Mouse (Mus musculus): ENCODE data around the gene Mtmr11. TPM values are rescaled to one million over a fixed set of nuclear protein-coding genes. Genes with fewer than 3 reads are reported as not detected.
"Not testable (repeated sequence)": the region's sequence is repeated elsewhere in the genome, so short reads cannot be mapped to it uniquely, and the experiment has no call there.

Gene Mtmr11
- polyA plus RNA-seq, 1 experiment from 2014 or later: 12.8 TPM

DNA sequence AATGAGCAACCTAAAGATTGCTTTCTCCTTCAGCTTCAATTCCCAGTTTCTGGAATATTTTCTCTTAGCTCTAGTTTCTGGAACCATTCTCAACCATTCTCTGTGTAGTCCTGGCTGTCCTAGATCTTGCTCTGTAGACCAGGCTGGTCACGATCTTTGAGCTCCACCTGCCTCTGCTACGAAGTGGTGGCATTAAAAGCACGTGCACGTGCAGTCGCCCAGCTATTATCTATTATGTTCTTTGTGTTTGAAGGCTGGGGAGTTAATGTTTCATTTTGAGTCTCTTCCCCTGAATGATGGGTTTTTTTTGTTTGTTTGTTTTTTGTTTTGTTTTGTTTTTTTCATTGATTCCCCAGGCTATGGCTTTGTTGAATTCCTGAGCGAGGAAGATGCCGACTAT lies 11.4 kb downstream of the Mtmr11 start:
- Histone ChIP-seq H3K27me3 (no peaks in the 10 kb centered on the region), H3K36me3 (peaks cover 39% of the 10 kb centered on the region), H3K4me1 (replicated peaks) (peaks cover 42% of the 10 kb centered on the region), H3K4me3 (peak overlapping the region; percentile 92), H3K9ac (peak overlapping the region; percentile 91), H3K4me2 (peak overlapping the region; percentile 99), H3K27ac (peak overlapping the region; percentile 97; the same call in 1 of the 2 replicates), H3K9me3 (no peaks in the 10 kb centered on the region)
- WGBS: 36% methylated on average over 7 of the region's 7 CpGs
- ATAC-seq (ENCODE audit: low FRiP score): no peak

- H3K27ac ChIP-seq; H3K4me3 ChIP-seq; H3K9me3 ChIP-seq; H3K27me3 ChIP-seq; ATAC-seq (ENCODE audit: low FRiP score); H3K9ac ChIP-seq: not testable (repeated sequence)
- peak overlapping the region; percentile 27; the same call in 1 of the 2 replicates for H3K4me2 ChIP-seq
- H3K4me1 ChIP-seq (replicated peaks): peaks cover 42% of the 10 kb centered on the region
- peaks cover 44% of the 10 kb centered on the region for H3K36me3 ChIP-seq
- WGBS: 88% methylated on average over 4 of the region's 4 CpGs
Observed at GRCm38 (mm10) chr3:96174042-96174441, 12.2 kb downstream of the Mtmr11 start.

GRCm38 (mm10) chr3:96175251-96175650 lies 13.4 kb downstream of the Mtmr11 start:
- peaks cover 44% of the 10 kb centered on the region for H3K4me1 ChIP-seq (replicated peaks)
- no peak overlapping the region for H3K4me2 ChIP-seq
- H3K9ac ChIP-seq: no peak overlapping the region
- peaks cover 48% of the 10 kb centered on the region for H3K36me3 ChIP-seq
- WGBS: 96% methylated on average over 6 of the region's 6 CpGs
- no peaks in the 10 kb centered on the region for H3K27me3 ChIP-seq
- ATAC-seq (ENCODE audit: low FRiP score): no peak
- H3K9me3 ChIP-seq: no peaks in the 10 kb centered on the region
- no peak overlapping the region for H3K4me3 ChIP-seq
- H3K27ac ChIP-seq: no peak overlapping the region

DNA sequence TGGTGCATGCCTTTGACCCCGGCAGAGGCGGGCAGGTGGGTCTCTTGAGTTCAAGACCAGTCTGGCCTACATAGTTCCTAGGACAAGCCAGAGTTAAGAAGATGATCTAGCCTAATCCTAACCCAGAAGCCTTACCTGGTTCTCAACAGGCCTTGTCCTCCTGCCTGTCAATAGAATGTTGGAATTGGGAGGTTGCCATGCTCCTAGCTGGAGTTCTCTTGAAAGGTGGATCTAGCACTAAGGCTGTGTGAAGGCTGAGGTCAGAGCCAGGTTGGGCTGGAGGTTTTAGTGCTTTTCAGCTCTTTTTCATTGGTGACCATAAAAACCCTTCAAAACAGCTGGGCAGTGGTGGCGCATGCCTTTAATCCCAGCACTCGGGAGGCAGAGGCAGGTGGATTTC lies 16.6 kb downstream of the Mtmr11 start:
- H3K27me3 ChIP-seq: no peaks in the 10 kb centered on the region
- WGBS: 93% methylated on average over 4 of the region's 4 CpGs
- no peaks in the 10 kb centered on the region for H3K9me3 ChIP-seq
- no peak overlapping the region for H3K4me2 ChIP-seq
- peaks cover 48% of the 10 kb centered on the region for H3K4me1 ChIP-seq (replicated peaks)
- H3K9ac ChIP-seq: no peak overlapping the region
- H3K36me3 ChIP-seq: peaks cover 48% of the 10 kb centered on the region
- H3K4me3 ChIP-seq: no peak overlapping the region
- no peak overlapping the region for H3K27ac ChIP-seq
- ATAC-seq (ENCODE audit: low FRiP score): no peak

GRCm38 (mm10) chr3:96178902-96179301 lies 17.1 kb downstream of the Mtmr11 start:
- WGBS: 84% methylated on average over 2 of the region's 2 CpGs
- no peaks in the 10 kb centered on the region for H3K9me3 ChIP-seq
- H3K4me2 ChIP-seq: no peak overlapping the region
- H3K9ac ChIP-seq: no peak overlapping the region
- H3K4me1 ChIP-seq (replicated peaks): peaks cover 48% of the 10 kb centered on the region
- H3K4me3 ChIP-seq: no peak overlapping the region
- no peak overlapping the region for H3K27ac ChIP-seq
- H3K36me3 ChIP-seq: peaks cover 47% of the 10 kb centered on the region
- ATAC-seq (ENCODE audit: low FRiP score): no peak
- H3K27me3 ChIP-seq: no peaks in the 10 kb centered on the region

- 54% methylated on average over 4 of the region's 4 CpGs for WGBS
- no peak for ATAC-seq (ENCODE audit: low FRiP score)
- H3K27ac ChIP-seq: no peak overlapping the region
- peaks cover 45% of the 10 kb centered on the region for H3K4me1 ChIP-seq (replicated peaks)
- H3K9me3 ChIP-seq: no peaks in the 10 kb centered on the region
- H3K27me3 ChIP-seq: no peaks in the 10 kb centered on the region
- H3K36me3 ChIP-seq: peaks cover 41% of the 10 kb centered on the region
- no peak overlapping the region for H3K9ac ChIP-seq
- H3K4me2 ChIP-seq: no peak overlapping the region
- no peak overlapping the region for H3K4me3 ChIP-seq
Observed at GRCm38 (mm10) chr3:96179531-96179930, 17.7 kb downstream of the Mtmr11 start.

DNA sequence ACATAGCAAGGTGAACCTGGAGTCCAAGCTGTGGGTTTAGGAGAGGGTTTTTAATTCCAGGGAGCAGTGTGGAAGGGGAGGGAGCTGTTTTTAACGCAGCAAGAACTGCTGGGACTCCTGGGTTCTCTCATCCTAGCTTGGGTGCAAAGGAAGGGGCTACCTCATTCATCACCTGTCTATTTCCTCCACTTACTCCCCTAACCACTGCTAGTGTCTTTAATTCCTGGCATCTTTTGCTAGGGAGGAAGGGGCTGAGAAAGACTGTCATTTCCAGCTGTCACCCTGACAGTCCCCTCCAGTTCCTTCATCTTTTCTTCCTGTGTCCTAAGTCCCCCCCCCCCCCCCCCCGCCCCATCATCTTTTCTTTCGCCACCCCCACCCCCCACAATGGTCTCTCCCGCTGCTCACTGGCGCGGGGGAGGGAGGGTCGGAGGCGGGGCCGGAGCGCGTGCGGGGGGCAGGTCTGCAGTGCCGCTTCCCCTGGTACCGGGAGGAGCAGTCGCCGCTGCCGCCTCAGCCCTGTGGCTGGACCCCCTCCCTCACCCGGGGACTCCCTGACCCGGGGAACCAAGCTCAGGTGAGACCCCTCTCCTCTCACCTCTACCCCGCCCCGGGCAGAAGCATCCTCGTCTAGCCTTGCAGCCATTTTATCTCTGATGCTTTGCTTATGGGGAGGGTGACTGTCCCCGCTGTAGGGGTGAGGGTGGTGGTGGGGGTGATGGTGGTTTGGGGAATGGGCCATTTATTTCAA lies 19.1 kb downstream of the Mtmr11 start, which contains the start of gene Sv2a:
Sv2a (plus strand) TSS at position 425 of the 751 bp plus-strand sequence.
- Histone ChIP-seq H3K27ac (peak within 1 kb of the TSS; percentile 90), H3K9ac (peak within 1 kb of the TSS; percentile 86), H3K36me3 (peaks cover 39% of the 10 kb centered on the region), H3K27me3 (no peaks in the 10 kb centered on the region), H3K4me2 (peak within 1 kb of the TSS; percentile 79), H3K9me3 (no peaks in the 10 kb centered on the region), H3K4me1 (replicated peaks) (peaks cover 47% of the 10 kb centered on the region), H3K4me3 (peak within 1 kb of the TSS; percentile 66)
- 2% methylated on average over 12 of the region's 23 CpGs for WGBS
- ATAC-seq (ENCODE audit: low FRiP score): peak; percentile 68

DNA sequence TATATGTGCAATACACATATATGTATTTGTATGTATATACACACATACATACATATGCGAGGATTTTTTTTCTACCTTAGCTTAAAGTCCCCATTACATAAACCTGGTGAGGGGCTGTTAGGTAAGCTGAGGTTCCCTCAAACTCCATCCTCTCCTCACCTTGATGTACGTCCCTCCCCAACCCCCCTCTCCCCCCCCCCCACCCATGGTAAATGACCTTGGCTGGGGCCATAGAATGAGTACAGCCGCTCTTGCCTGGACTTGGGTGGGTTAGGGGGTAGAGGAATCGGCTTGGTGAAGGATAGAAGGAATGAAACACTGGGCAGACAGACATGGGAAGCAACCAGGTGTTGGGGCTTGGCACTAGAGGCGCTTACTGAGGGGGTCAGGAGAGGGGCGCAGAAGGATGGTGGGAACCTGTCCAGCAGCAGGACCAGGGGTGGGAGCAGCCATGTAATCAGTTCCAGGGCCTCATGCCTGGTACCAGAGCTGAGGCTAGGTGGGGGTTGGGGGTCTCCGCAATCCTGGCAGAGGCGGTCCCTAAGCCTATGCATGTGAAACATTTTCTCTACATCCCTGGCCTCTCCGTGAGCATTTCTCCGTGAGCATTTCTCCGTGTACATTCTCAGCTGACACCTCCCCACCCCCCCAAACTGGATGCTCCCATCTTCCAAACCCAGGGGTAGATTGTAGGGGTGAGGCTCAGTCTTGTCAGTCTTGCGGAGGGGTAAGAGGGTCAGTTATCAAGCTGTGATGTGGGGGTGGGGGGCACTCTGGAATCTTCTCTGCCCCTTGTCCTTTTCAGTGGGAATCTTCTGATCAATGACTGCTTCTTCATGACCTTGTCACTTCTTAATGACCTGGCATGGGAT lies 19.9 kb downstream of the Mtmr11 start:
- H3K4me2 ChIP-seq: peak overlapping the region; percentile 79
- H3K4me3 ChIP-seq: peak overlapping the region; percentile 66
- peak overlapping the region; percentile 86 for H3K9ac ChIP-seq
- no peaks in the 10 kb centered on the region for H3K27me3 ChIP-seq
- WGBS: 39% methylated on average over 12 of the region's 12 CpGs
- ATAC-seq (ENCODE audit: low FRiP score): peak; percentile 52
- H3K4me1 ChIP-seq (replicated peaks): peaks cover 53% of the 10 kb centered on the region
- H3K9me3 ChIP-seq: no peaks in the 10 kb centered on the region
- peak overlapping the region; percentile 90 for H3K27ac ChIP-seq
- H3K36me3 ChIP-seq: peaks cover 35% of the 10 kb centered on the region

DNA sequence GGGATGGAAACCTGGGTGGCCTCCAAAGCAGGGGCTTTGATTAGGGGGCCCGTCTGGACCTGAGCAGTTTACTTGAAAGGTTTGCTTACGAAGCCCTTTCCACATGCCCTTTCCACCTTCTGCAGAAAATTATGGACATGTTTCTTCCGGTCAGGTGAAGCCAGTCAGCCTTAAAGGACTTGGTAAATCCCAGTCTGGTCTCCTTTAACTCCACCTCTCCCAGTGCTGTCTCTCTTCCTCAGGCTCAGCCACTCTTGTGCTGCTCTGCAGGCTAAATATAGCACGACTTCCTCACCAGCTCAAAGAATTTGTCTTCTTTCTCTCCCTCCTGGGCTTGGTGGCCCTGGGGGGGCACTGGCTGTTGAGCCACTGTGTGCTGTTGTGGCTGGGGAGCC lies 20.6 kb downstream of the Mtmr11 start:
- H3K27me3 ChIP-seq: no peaks in the 10 kb centered on the region
- no peak for ATAC-seq (ENCODE audit: low FRiP score)
- H3K9me3 ChIP-seq: no peaks in the 10 kb centered on the region
- H3K4me1 ChIP-seq (replicated peaks): peaks cover 54% of the 10 kb centered on the region
- H3K4me2 ChIP-seq: peak overlapping the region; percentile 79
- H3K36me3 ChIP-seq: peaks cover 39% of the 10 kb centered on the region
- peak overlapping the region; percentile 90 for H3K27ac ChIP-seq
- WGBS: 26% methylated on average over 4 of the region's 4 CpGs
- H3K4me3 ChIP-seq: peak overlapping the region; percentile 66
- peak overlapping the region; percentile 86 for H3K9ac ChIP-seq

DNA sequence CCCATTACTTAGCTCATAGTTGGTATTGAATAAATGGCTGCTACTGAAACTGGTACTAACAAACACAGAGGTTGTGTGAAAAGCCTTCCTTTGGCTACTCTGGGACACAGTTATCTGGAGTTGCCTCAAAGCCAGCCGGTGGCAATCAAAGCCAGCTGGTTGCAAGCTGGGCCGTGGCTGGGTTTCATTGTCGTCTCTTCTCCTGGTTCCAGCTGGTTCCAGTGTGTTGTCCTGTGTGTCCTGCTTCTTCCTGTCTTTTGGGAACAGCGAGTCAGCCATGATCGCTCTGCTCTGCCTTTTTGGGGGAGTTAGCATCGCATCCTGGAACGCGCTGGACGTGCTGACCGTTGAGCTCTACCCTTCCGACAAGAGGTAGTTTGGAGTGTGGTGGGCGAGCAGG lies 31.2 kb downstream of the Mtmr11 start:
- ATAC-seq (ENCODE audit: low FRiP score): no peak
- H3K36me3 ChIP-seq: peaks cover 75% of the 10 kb centered on the region
- no peak overlapping the region for H3K27ac ChIP-seq
- no peaks in the 10 kb centered on the region for H3K27me3 ChIP-seq
- no peak overlapping the region for H3K4me2 ChIP-seq
- H3K9ac ChIP-seq: no peak overlapping the region
- no peaks in the 10 kb centered on the region for H3K9me3 ChIP-seq
- peaks cover 12% of the 10 kb centered on the region for H3K4me1 ChIP-seq (replicated peaks)
- no peak overlapping the region for H3K4me3 ChIP-seq
- 68% methylated on average over 12 of the region's 12 CpGs for WGBS

GRCm38 (mm10) chr3:96194966-96195365 lies 33.2 kb downstream of the Mtmr11 start:
- Histone ChIP-seq H3K36me3 (peaks cover 56% of the 10 kb centered on the region), H3K9ac (no peak overlapping the region), H3K9me3 (no peaks in the 10 kb centered on the region), H3K4me1 (replicated peaks) (peaks cover 16% of the 10 kb centered on the region), H3K4me3 (no peak overlapping the region), H3K27ac (no peak overlapping the region), H3K27me3 (0 out of 2 replicates have a peak, but pooled peaks cover 4% of the 10 kb centered on the region), H3K4me2 (no peak overlapping the region)
- WGBS: 87% methylated on average over 10 of the region's 10 CpGs
- ATAC-seq (ENCODE audit: low FRiP score): no peak

DNA sequence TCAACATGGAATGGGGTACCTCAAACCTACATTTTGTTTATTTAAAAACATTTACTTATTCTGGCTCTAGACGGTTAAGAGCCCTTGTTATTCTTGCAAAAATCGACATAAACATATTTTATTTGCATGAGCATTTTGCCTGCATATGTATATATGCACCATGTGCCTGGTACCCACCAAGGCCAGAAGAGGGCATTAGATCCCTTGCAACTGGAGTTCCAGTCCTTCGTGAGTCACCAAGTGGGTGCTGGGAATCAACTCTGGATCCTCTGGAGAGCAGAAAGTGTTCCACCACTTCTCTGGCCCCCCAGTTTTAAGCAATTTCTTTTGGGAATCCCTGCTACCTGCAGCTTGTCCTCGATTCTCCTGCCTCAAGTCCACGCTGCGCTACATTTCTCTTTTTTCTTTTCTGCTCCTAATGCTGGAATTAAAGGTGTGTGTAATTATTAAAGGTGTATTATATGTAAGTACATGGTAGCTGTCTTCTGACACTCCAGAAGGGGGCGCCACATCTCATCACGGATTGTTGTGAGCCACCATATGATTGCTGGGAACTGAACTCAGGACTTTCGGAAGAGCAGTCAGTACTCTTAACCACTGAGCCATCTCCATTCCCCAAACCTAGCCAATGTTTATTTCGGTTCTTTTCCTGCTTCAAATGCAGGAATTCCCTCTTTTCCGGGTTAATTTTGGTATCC lies 34.0 kb downstream of the Mtmr11 start:
- 92% methylated on average over 11 of the region's 11 CpGs for WGBS
- Histone ChIP-seq H3K4me1 (replicated peaks) (peaks cover 16% of the 10 kb centered on the region), H3K4me3 (no peak overlapping the region), H3K27me3 (0 out of 2 replicates have a peak, but pooled peaks cover 4% of the 10 kb centered on the region), H3K9ac (no peak overlapping the region), H3K36me3 (peaks cover 48% of the 10 kb centered on the region), H3K4me2 (peak overlapping the region; percentile 98), H3K27ac (peak overlapping the region; percentile 98; the same call in 1 of the 2 replicates), H3K9me3 (no peaks in the 10 kb centered on the region)
- ATAC-seq (ENCODE audit: low FRiP score): no peak

All from hindbrain, embryonic 13.5 days (tissue).